Mouse (Mus musculus): ENCODE results near the gene Pde3b. TPM values are rescaled to one million over a fixed set of nuclear protein-coding genes. Genes with fewer than 3 reads are reported as not detected.

The Pde3b gene
- 24.3 TPM for polyA plus RNA-seq (2014; fragmentation: Illumina TruSeq; extraction: RNeasy Lipid Tissue Mini Kit (QIAGEN cat#74804); ENCODE audit: low read depth, low replicate concordance)

GRCm38 (mm10) chr7:114414421-114415335 lies at the start of gene Pde3b:
TSS of gene Pde3b (plus strand) at chr7:114415281.

GRCm38 (mm10) chr7:114562531-114563241 lies 147.6 kb downstream of the Pde3b start, which contains the start of gene Cyp2r1:
TSS of gene Cyp2r1 (minus strand) at chr7:114562972.

Other genes with a start within 250 kb of the Pde3b start
- gene Copb1, start 160.6 kb upstream of the Pde3b start, polyA plus RNA-seq (2014; fragmentation: Illumina TruSeq; extraction: RNeasy Lipid Tissue Mini Kit (QIAGEN cat#74804); ENCODE audit: low read depth, low replicate concordance): 244 TPM
- 358 TPM for gene Psma1, start 139.2 kb upstream of the Pde3b start, polyA plus RNA-seq (2014; fragmentation: Illumina TruSeq; extraction: RNeasy Lipid Tissue Mini Kit (QIAGEN cat#74804); ENCODE audit: low read depth, low replicate concordance)
- gene Cyp2r1, start 147.7 kb downstream of the Pde3b start, polyA plus RNA-seq (2014; fragmentation: Illumina TruSeq; extraction: RNeasy Lipid Tissue Mini Kit (QIAGEN cat#74804); ENCODE audit: low read depth, low replicate concordance): 9.9 TPM
- 5.2 TPM for gene Calca, start 221.1 kb downstream of the Pde3b start, polyA plus RNA-seq (2014; fragmentation: Illumina TruSeq; extraction: RNeasy Lipid Tissue Mini Kit (QIAGEN cat#74804); ENCODE audit: low read depth, low replicate concordance)

Measured in kidney, adult 10 weeks (tissue).